Mouse (Mus musculus): ENCODE data around the gene Cd96. TPM values are rescaled to one million over a fixed set of nuclear protein-coding genes. Genes with fewer than 3 reads are reported as not detected.
"Not testable (repeated sequence)": the region's sequence is repeated elsewhere in the genome, so short reads cannot be mapped to it uniquely, and the experiment has no call there.

The Cd96 gene
- 100 to 1,000 TPM; 155 to 199 (median 182) TPM for polyA plus RNA-seq (2017; shearing (Covaris generic))

GRCm38 (mm10) chr16:46120020-46120419 is at the start of gene Cd96:
TSS of gene Cd96 (minus strand) at chr16:46120251.
- ATAC-seq: peak; percentile 86

GRCm38 (mm10) chr16:46166971-46167370 is 46.9 kb upstream of the Cd96 start:
- no peak for ATAC-seq

GRCm38 (mm10) chr16:46165305-46165704 is 45.3 kb upstream of the Cd96 start:
- ATAC-seq: no peak

GRCm38 (mm10) chr16:46154832-46155231 is 34.8 kb upstream of the Cd96 start, which contains the start of gene Gm4737:
TSS of gene Gm4737 (minus strand) at chr16:46155077.
- not testable (repeated sequence) for ATAC-seq

- no peak for ATAC-seq
These were observed 31.1 kb upstream of the Cd96 start for GRCm38 (mm10) chr16:46151141-46151540.

- ATAC-seq: no peak
These were observed 28.8 kb upstream of the Cd96 start for GRCm38 (mm10) chr16:46148661-46149341.

GRCm38 (mm10) chr16:46146962-46147361 is 26.9 kb upstream of the Cd96 start:
- no peak for ATAC-seq

GRCm38 (mm10) chr16:46122238-46122637 is 2.2 kb upstream of the Cd96 start:
- ATAC-seq: no peak

- ATAC-seq: peak; percentile 36
These were observed 1.4 kb upstream of the Cd96 start for GRCm38 (mm10) chr16:46121420-46121819.

- ATAC-seq: no peak
These were observed 556 bp upstream of the Cd96 start for GRCm38 (mm10) chr16:46120607-46121006.

GRCm38 (mm10) chr16:46117645-46118044 is 2.4 kb downstream of the Cd96 start:
- no peak for ATAC-seq

GRCm38 (mm10) chr16:46114727-46115126 is 5.3 kb downstream of the Cd96 start:
- no peak for ATAC-seq

- ATAC-seq: no peak
These were observed 10.5 kb downstream of the Cd96 start for GRCm38 (mm10) chr16:46109536-46109935.

- ATAC-seq: peak; percentile 75
These were observed 12.6 kb downstream of the Cd96 start for GRCm38 (mm10) chr16:46107431-46107830.

- no peak for ATAC-seq
These were observed 15.6 kb downstream of the Cd96 start for GRCm38 (mm10) chr16:46104491-46104890.

- ATAC-seq: no peak
These were observed 18.3 kb downstream of the Cd96 start for GRCm38 (mm10) chr16:46101748-46102147.

GRCm38 (mm10) chr16:46100286-46100685 is 19.8 kb downstream of the Cd96 start:
- ATAC-seq: peak; percentile 39

- ATAC-seq: no peak
These were observed 22.6 kb downstream of the Cd96 start for GRCm38 (mm10) chr16:46097421-46097820.

GRCm38 (mm10) chr16:46094478-46094877 is 25.6 kb downstream of the Cd96 start:
- ATAC-seq: no peak

- ATAC-seq: no peak
These were observed 27.1 kb downstream of the Cd96 start for GRCm38 (mm10) chr16:46092935-46093334.

GRCm38 (mm10) chr16:46086874-46087473 is 33.1 kb downstream of the Cd96 start:
- ATAC-seq: no peak

GRCm38 (mm10) chr16:46068000-46068399 is 52.1 kb downstream of the Cd96 start:
- no peak for ATAC-seq

GRCm38 (mm10) chr16:46063278-46063677 is 56.8 kb downstream of the Cd96 start:
- ATAC-seq: no peak

- no peak for ATAC-seq
These were observed 73.1 kb downstream of the Cd96 start for GRCm38 (mm10) chr16:46046906-46047305.

Data from inflammation-experienced regulatory T-cells, adult 6 months (primary cell).